Mouse (Mus musculus): ENCODE measurements at regions not wholly inside any gene's neighbourhood (a gene's known extent, or its start where the extent isn't known, plus 50 kb on each side); places are given as distances from the start of the nearest gene placed in this dataset.

GRCm38 (mm10) chr1:185628401-185628800 lies 173.8 kb downstream of the Slc30a10 start:
- ATAC-seq (ENCODE audit: borderline replicate concordance, extremely low read depth, low FRiP score, low TSS enrichment): no peak
- Histone ChIP-seq H3K27me3 (no peaks in the 10 kb centered on the region), H3K36me3 (no peaks in the 10 kb centered on the region), H3K9ac (no peak overlapping the region), H3K4me2 (no peak overlapping the region), H3K4me3 (no peak overlapping the region), H3K4me1 (no peaks in the 10 kb centered on the region), H3K9me3 (no peaks in the 10 kb centered on the region), H3K27ac (no peak overlapping the region)
- WGBS: 65% methylated on average over 3 of the region's 3 CpGs

GRCm38 (mm10) chr1:185629976-185630375 lies 175.3 kb downstream of the Slc30a10 start:
- no peak for ATAC-seq (ENCODE audit: borderline replicate concordance, extremely low read depth, low FRiP score, low TSS enrichment)
- H3K4me1 ChIP-seq: no peaks in the 10 kb centered on the region
- no peaks in the 10 kb centered on the region for H3K27me3 ChIP-seq
- no peaks in the 10 kb centered on the region for H3K36me3 ChIP-seq
- 55% methylated on average over 9 of the region's 9 CpGs for WGBS
- no peak overlapping the region for H3K9ac ChIP-seq
- H3K9me3 ChIP-seq: no peaks in the 10 kb centered on the region
- H3K4me2 ChIP-seq: no peak overlapping the region
- no peak overlapping the region for H3K27ac ChIP-seq
- H3K4me3 ChIP-seq: no peak overlapping the region

GRCm38 (mm10) chr1:185638631-185639030 lies 184.0 kb downstream of the Slc30a10 start:
- 87% methylated on average over 6 of the region's 6 CpGs for WGBS

GRCm38 (mm10) chr1:185639486-185639885 lies 184.8 kb downstream of the Slc30a10 start:
- 78% methylated on average over 1 of the region's 1 CpGs for WGBS
- Histone ChIP-seq H3K9me3 (no peaks in the 10 kb centered on the region), H3K27me3 (no peaks in the 10 kb centered on the region), H3K9ac (no peak overlapping the region), H3K27ac (no peak overlapping the region), H3K4me3 (no peak overlapping the region), H3K36me3 (no peaks in the 10 kb centered on the region), H3K4me2 (no peak overlapping the region), H3K4me1 (no peaks in the 10 kb centered on the region)
- no peak for ATAC-seq (ENCODE audit: borderline replicate concordance, extremely low read depth, low FRiP score, low TSS enrichment)

More at GRCm38 (mm10) chr1:185638631-185639030, 184.0 kb downstream of the Slc30a10 start:
- no peak for ATAC-seq (ENCODE audit: borderline replicate concordance, extremely low read depth, low FRiP score, low TSS enrichment)
- Histone ChIP-seq H3K9me3 (no peaks in the 10 kb centered on the region), H3K4me2 (no peak overlapping the region), H3K9ac (no peak overlapping the region), H3K27ac (no peak overlapping the region), H3K36me3 (no peaks in the 10 kb centered on the region), H3K27me3 (no peaks in the 10 kb centered on the region), H3K4me3 (no peak overlapping the region), H3K4me1 (no peaks in the 10 kb centered on the region)

GRCm38 (mm10) chr1:185644026-185644425 lies 189.4 kb downstream of the Slc30a10 start:
- Histone ChIP-seq H3K4me2 (no peak overlapping the region), H3K9ac (no peak overlapping the region), H3K27ac (no peak overlapping the region), H3K36me3 (no peaks in the 10 kb centered on the region), H3K9me3 (no peaks in the 10 kb centered on the region), H3K4me3 (no peak overlapping the region), H3K4me1 (0 out of 2 replicates have a peak, but pooled peaks cover 4% of the 10 kb centered on the region), H3K27me3 (no peaks in the 10 kb centered on the region)
- no peak for ATAC-seq (ENCODE audit: borderline replicate concordance, extremely low read depth, low FRiP score, low TSS enrichment)
- WGBS: 43% methylated on average over 7 of the region's 7 CpGs

- 60% methylated on average over 6 of the region's 6 CpGs for WGBS
- H3K4me1 ChIP-seq: 0 out of 2 replicates have a peak, but pooled peaks cover 4% of the 10 kb centered on the region
- no peak overlapping the region for H3K27ac ChIP-seq
- no peaks in the 10 kb centered on the region for H3K36me3 ChIP-seq
- H3K9me3 ChIP-seq: no peaks in the 10 kb centered on the region
- no peak overlapping the region for H3K9ac ChIP-seq
- no peak overlapping the region for H3K4me2 ChIP-seq
- ATAC-seq (ENCODE audit: borderline replicate concordance, extremely low read depth, low FRiP score, low TSS enrichment): peak; percentile 52; the same call in 1 of the 2 replicates
- H3K4me3 ChIP-seq: no peak overlapping the region
- no peaks in the 10 kb centered on the region for H3K27me3 ChIP-seq
These were observed 193.5 kb downstream of the Slc30a10 start for GRCm38 (mm10) chr1:185648128-185648527.

GRCm38 (mm10) chr1:185648926-185649325 lies 194.3 kb downstream of the Slc30a10 start:
- Histone ChIP-seq H3K4me1 (0 out of 2 replicates have a peak, but pooled peaks cover 4% of the 10 kb centered on the region), H3K27me3 (no peaks in the 10 kb centered on the region), H3K36me3 (no peaks in the 10 kb centered on the region), H3K4me3 (no peak overlapping the region), H3K27ac (peak overlapping the region; percentile 35; the same call in 1 of the 2 replicates), H3K9me3 (no peaks in the 10 kb centered on the region), H3K9ac (no peak overlapping the region), H3K4me2 (no peak overlapping the region)
- 34% methylated on average over 4 of the region's 4 CpGs for WGBS
- ATAC-seq (ENCODE audit: borderline replicate concordance, extremely low read depth, low FRiP score, low TSS enrichment): no peak

GRCm38 (mm10) chr1:185650926-185651325 lies 196.3 kb downstream of the Slc30a10 start:
- H3K27ac ChIP-seq: no peak overlapping the region
- H3K9me3 ChIP-seq: no peaks in the 10 kb centered on the region
- H3K4me1 ChIP-seq: 0 out of 2 replicates have a peak, but pooled peaks cover 4% of the 10 kb centered on the region
- no peak overlapping the region for H3K4me2 ChIP-seq
- H3K36me3 ChIP-seq: no peaks in the 10 kb centered on the region
- no peak overlapping the region for H3K9ac ChIP-seq
- H3K27me3 ChIP-seq: no peaks in the 10 kb centered on the region
- no peak overlapping the region for H3K4me3 ChIP-seq
- 48% methylated on average over 2 of the region's 2 CpGs for WGBS
- ATAC-seq (ENCODE audit: borderline replicate concordance, extremely low read depth, low FRiP score, low TSS enrichment): no peak

GRCm38 (mm10) chr1:185655021-185655420 lies 200.4 kb downstream of the Slc30a10 start:
- no peak overlapping the region for H3K27ac ChIP-seq
- WGBS: 76% methylated on average over 7 of the region's 7 CpGs
- H3K36me3 ChIP-seq: no peaks in the 10 kb centered on the region
- H3K4me3 ChIP-seq: no peak overlapping the region
- no peaks in the 10 kb centered on the region for H3K9me3 ChIP-seq
- ATAC-seq (ENCODE audit: borderline replicate concordance, extremely low read depth, low FRiP score, low TSS enrichment): no peak
- H3K4me2 ChIP-seq: no peak overlapping the region
- no peak overlapping the region for H3K9ac ChIP-seq
- no peaks in the 10 kb centered on the region for H3K27me3 ChIP-seq
- H3K4me1 ChIP-seq: no peaks in the 10 kb centered on the region

GRCm38 (mm10) chr1:185655461-185655860 lies 200.8 kb downstream of the Slc30a10 start:
- no peaks in the 10 kb centered on the region for H3K27me3 ChIP-seq
- no peak overlapping the region for H3K4me3 ChIP-seq
- H3K9me3 ChIP-seq: no peaks in the 10 kb centered on the region
- H3K4me2 ChIP-seq: no peak overlapping the region
- no peaks in the 10 kb centered on the region for H3K4me1 ChIP-seq
- no peak overlapping the region for H3K27ac ChIP-seq
- H3K9ac ChIP-seq: no peak overlapping the region
- no peaks in the 10 kb centered on the region for H3K36me3 ChIP-seq
- WGBS: 81% methylated on average over 4 of the region's 4 CpGs
- no peak for ATAC-seq (ENCODE audit: borderline replicate concordance, extremely low read depth, low FRiP score, low TSS enrichment)

- ATAC-seq (ENCODE audit: borderline replicate concordance, extremely low read depth, low FRiP score, low TSS enrichment): no peak
- no peak overlapping the region for H3K4me2 ChIP-seq
- H3K36me3 ChIP-seq: no peaks in the 10 kb centered on the region
- H3K4me3 ChIP-seq: no peak overlapping the region
- H3K27me3 ChIP-seq: no peaks in the 10 kb centered on the region
- H3K4me1 ChIP-seq: no peaks in the 10 kb centered on the region
- H3K9me3 ChIP-seq: no peaks in the 10 kb centered on the region
- H3K27ac ChIP-seq: no peak overlapping the region
- 92% methylated on average over 8 of the region's 8 CpGs for WGBS
- H3K9ac ChIP-seq: no peak overlapping the region
These were observed 202.6 kb downstream of the Slc30a10 start for GRCm38 (mm10) chr1:185657286-185657685.

GRCm38 (mm10) chr1:185659476-185659875 lies 204.8 kb downstream of the Slc30a10 start:
- Histone ChIP-seq H3K27me3 (no peaks in the 10 kb centered on the region), H3K4me3 (no peak overlapping the region), H3K27ac (no peak overlapping the region), H3K4me2 (no peak overlapping the region), H3K36me3 (no peaks in the 10 kb centered on the region), H3K4me1 (no peaks in the 10 kb centered on the region), H3K9me3 (no peaks in the 10 kb centered on the region), H3K9ac (no peak overlapping the region)
- no peak for ATAC-seq (ENCODE audit: borderline replicate concordance, extremely low read depth, low FRiP score, low TSS enrichment)
- WGBS: 66% methylated on average over 5 of the region's 5 CpGs

GRCm38 (mm10) chr1:185662336-185662735 lies 207.7 kb downstream of the Slc30a10 start:
- no peak overlapping the region for H3K4me3 ChIP-seq

More at GRCm38 (mm10) chr1:185662336-185662735, 207.7 kb downstream of the Slc30a10 start:
- no peaks in the 10 kb centered on the region for H3K27me3 ChIP-seq
- H3K9ac ChIP-seq: no peak overlapping the region
- no peaks in the 10 kb centered on the region for H3K9me3 ChIP-seq
- no peaks in the 10 kb centered on the region for H3K36me3 ChIP-seq
- WGBS: 57% methylated on average over 3 of the region's 3 CpGs
- peaks cover 8% of the 10 kb centered on the region; the same call in 1 of the 2 replicates for H3K4me1 ChIP-seq
- no peak overlapping the region for H3K4me2 ChIP-seq
- ATAC-seq (ENCODE audit: borderline replicate concordance, extremely low read depth, low FRiP score, low TSS enrichment): no peak
- H3K27ac ChIP-seq: no peak overlapping the region

Measured in lung, embryonic 15.5 days (tissue).